Mouse (Mus musculus): Measurements from ENCODE around the gene Zfp746. TPM values are rescaled to one million over a fixed set of nuclear protein-coding genes. Genes with fewer than 3 reads are reported as not detected.

Zfp746 gene
- polyA plus RNA-seq (2017; shearing (Covaris generic)), result 55.4 TPM

GRCm38 (mm10) chr6:48086471-48086878 lies at the start of gene Zfp746:
TSS of gene Zfp746 (minus strand) at chr6:48086593.

GRCm38 (mm10) chr6:48048426-48049272 lies 37.7 kb downstream of the Zfp746 start, which contains the start of gene Zfp777:
TSS of gene Zfp777 (minus strand) at chr6:48048911.

Other genes starting within 250 kb of the Zfp746 start
- 9.9 TPM for gene Zfp282, start 209.4 kb downstream of the Zfp746 start, polyA plus RNA-seq (2017; shearing (Covaris generic))
- gene Zfp212, start 166.1 kb downstream of the Zfp746 start, polyA plus RNA-seq (2017; shearing (Covaris generic)), result 16.5 TPM
- 26.5 TPM for gene Zfp956, start 133.2 kb downstream of the Zfp746 start, polyA plus RNA-seq (2017; shearing (Covaris generic))
- gene Zfp777, start 37.7 kb downstream of the Zfp746 start, polyA plus RNA-seq (2017; shearing (Covaris generic)), result 42.5 TPM